Mouse (Mus musculus) G1E (cell line): Measurements from ENCODE around the gene Fgf3. TPM values are rescaled to one million over a fixed set of nuclear protein-coding genes. Genes with fewer than 3 reads are reported as not detected.

Experiments
- ATAC-seq: 2 replicates; pipeline ENCODE4 v1.8.0; 2016; ENCODE audit warnings: mild to moderate bottlenecking; ENCODE audit not compliant: insufficient number of reproducible peaks, poor library complexity, low FRiP score, severe bottlenecking; ENCODE audit errors: extremely low read depth
- DNase-seq: peaks from one replicate; pipeline ENCODE4 v3.0.0; 2012; ENCODE audit warnings: low spot score
- H3K27me3 ChIP-seq: 2 replicates; pipeline ENCODE4 v1.6.1; 2012; ENCODE audit warnings: mild to moderate bottlenecking, low read length, inconsistent platforms; ENCODE audit not compliant: insufficient read depth
- H3K36me3 ChIP-seq: replicated peaks from 2 replicates; pipeline ENCODE3; 2012; ENCODE audit warnings: mild to moderate bottlenecking, inconsistent platforms
- H3K4me1 ChIP-seq: 2 replicates; pipeline ENCODE4 v1.6.1; 2012; ENCODE audit warnings: low read depth, low read length, inconsistent platforms, mixed read lengths; ENCODE audit not compliant: insufficient read depth
- H3K4me3 ChIP-seq: 2 replicates; pipeline ENCODE4 v1.5.1; 2012; ENCODE audit warnings: low read depth, mild to moderate bottlenecking, inconsistent platforms, low read length, moderate library complexity, mixed read lengths
- H3K9me3 ChIP-seq: replicated peaks from 2 replicates; pipeline ENCODE4 v1.6.1; 2012; ENCODE audit warnings: inconsistent platforms
- CTCF ChIP-seq: IDR thresholded peaks from 2 replicates; pipeline ENCODE4 v1.5.1; 2012; ENCODE audit warnings: low read depth, low read length, inconsistent platforms, mixed read lengths
- GATA1 ChIP-seq: IDR thresholded peaks from 2 replicates; pipeline ENCODE4 v1.6.1; 2012; ENCODE audit warnings: borderline replicate concordance, low read length, inconsistent platforms, mixed read lengths
- GATA2 ChIP-seq: IDR thresholded peaks from 2 replicates; pipeline ENCODE4 v1.6.1; 2012; ENCODE audit warnings: low read depth, low read length, inconsistent platforms, borderline replicate concordance
- POLR2AphosphoS5 ChIP-seq: IDR thresholded peaks from 2 replicates; pipeline ENCODE4 v1.6.1; 2012; ENCODE audit warnings: low read depth, low read length, inconsistent platforms; ENCODE audit not compliant: insufficient replicate concordance
- TAL1 ChIP-seq: conservative IDR thresholded peaks from 2 replicates; pipeline ENCODE4 v1.6.1; 2012; ENCODE audit warnings: low read depth, low read length, inconsistent platforms, mixed read lengths
- polyA plus RNA-seq: library from polyadenylated mRNA; stranded (reverse); fragments of >175 nt; gene quantifications from 2 replicates; pipeline ENCODE4 v1.2.3, GENCODE M21; 2012
- total RNA-seq, 2 experiments: library from RNA; stranded (forward) in 1 of 2; stranded (reverse) in 1 of 2; fragments of 200-1000 nt in 1 of 2; fragments of >200 nt in 1 of 2; fragmentation: Nextera tagmentation in 1 of 2; gene quantifications; 2 replicates each; pipeline ENCODE4 v1.2.3; 2014 to 2017

The Fgf3 gene
- total and polyA plus RNA-seq, 3 experiments, result 0.68 to 14.8 (median 6.2) TPM

- TF ChIP-seq POLR2AphosphoS5 (no peak), GATA1 (no peak), TAL1 (no peak), CTCF (no peak), GATA2 (no peak)
- Histone ChIP-seq H3K4me1 (peaks cover 85% of the 10 kb centered on the region), H3K36me3 (no peaks in the 10 kb centered on the region), H3K9me3 (peaks cover 6% of the 10 kb centered on the region), H3K27me3 (no peaks in the 10 kb centered on the region), H3K4me3 (no peak overlapping the region)
- ATAC-seq (no peak), DNase-seq (no peak)
Observed at GRCm38 (mm10) chr7:144796986-144797735, 40.7 kb upstream of the Fgf3 start.

DNA sequence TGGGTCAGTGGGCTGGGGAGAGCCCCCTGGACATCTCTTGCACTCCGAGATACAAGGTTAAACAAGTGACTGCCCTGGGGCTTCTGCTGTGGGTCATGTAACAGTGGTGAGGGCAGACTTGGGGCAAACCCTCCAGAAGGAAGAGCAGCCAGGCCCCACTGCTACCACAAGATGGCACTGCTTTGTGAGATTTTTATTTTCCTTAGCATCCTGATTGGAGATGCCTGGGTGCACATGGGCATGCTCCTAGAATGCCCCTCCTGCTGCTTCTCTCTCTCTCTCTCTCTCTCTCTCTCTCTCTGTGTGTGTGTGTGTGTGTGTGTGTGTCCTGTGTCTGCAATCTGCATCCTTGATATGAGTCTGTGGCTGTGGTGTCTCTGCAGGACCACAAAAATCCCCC is 39.4 kb upstream of the Fgf3 start:
- no peak overlapping the region for H3K4me3 ChIP-seq
- DNase-seq (peak; percentile 68), ATAC-seq (no peak)
- no peaks in the 10 kb centered on the region for H3K9me3 ChIP-seq
- no peaks in the 10 kb centered on the region for H3K27me3 ChIP-seq
- H3K4me1 ChIP-seq, result peaks cover 89% of the 10 kb centered on the region
- H3K36me3 ChIP-seq, result no peaks in the 10 kb centered on the region
- TF ChIP-seq CTCF (peak; percentile 39), GATA1 (no peak), GATA2 (no peak)

DNA sequence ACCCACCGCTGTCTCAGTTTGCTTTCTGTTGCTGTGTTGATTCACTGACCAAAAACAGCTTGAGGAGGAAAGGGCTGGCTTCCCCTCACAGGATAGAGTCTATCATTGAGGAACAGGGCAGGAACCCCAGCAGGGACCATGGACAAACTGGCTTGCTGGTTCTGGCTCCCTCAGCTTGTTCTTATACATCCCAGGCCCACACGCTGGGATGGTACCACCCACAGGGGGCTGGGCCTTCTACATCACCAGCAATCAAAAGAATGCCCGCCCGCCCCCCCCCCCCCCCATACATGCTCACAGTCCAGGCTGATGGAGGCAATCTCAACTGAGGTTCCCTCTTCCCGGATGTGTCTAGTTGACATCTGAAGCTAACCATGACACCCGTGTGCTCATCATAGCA is 30.8 kb upstream of the Fgf3 start:
- ATAC-seq (no peak), DNase-seq (no peak)
- H3K36me3 ChIP-seq, result no peaks in the 10 kb centered on the region
- H3K4me3 ChIP-seq, result no peak overlapping the region
- peaks cover 91% of the 10 kb centered on the region for H3K4me1 ChIP-seq
- no peaks in the 10 kb centered on the region for H3K27me3 ChIP-seq
- TF ChIP-seq POLR2AphosphoS5 (no peak), GATA1 (no peak), TAL1 (no peak), GATA2 (no peak), CTCF (no peak)
- no peaks in the 10 kb centered on the region for H3K9me3 ChIP-seq

- TF ChIP-seq CTCF, result no peak
- TF ChIP-seq GATA1, result no peak
- TF ChIP-seq TAL1, result peak; percentile 82
- no peak for TF ChIP-seq POLR2AphosphoS5
- TF ChIP-seq GATA2, result no peak
- peak overlapping the region; percentile 7; the same call in 1 of the 2 replicates for H3K4me3 ChIP-seq
- H3K36me3 ChIP-seq, result no peaks in the 10 kb centered on the region
- ATAC-seq, result peak; percentile 66
- H3K4me1 ChIP-seq, result peaks cover 91% of the 10 kb centered on the region
- H3K9me3 ChIP-seq, result no peaks in the 10 kb centered on the region
- no peaks in the 10 kb centered on the region for H3K27me3 ChIP-seq
- peak; percentile 25 for DNase-seq
Observed at GRCm38 (mm10) chr7:144807976-144808577, 29.8 kb upstream of the Fgf3 start.

- H3K36me3 ChIP-seq, result no peaks in the 10 kb centered on the region
- H3K4me1 ChIP-seq, result peaks cover 95% of the 10 kb centered on the region
- ATAC-seq (peak; percentile 10; the same call in 1 of the 2 replicates), DNase-seq (no peak)
- H3K9me3 ChIP-seq, result no peaks in the 10 kb centered on the region
- TF ChIP-seq POLR2AphosphoS5 (no peak), GATA1 (no peak), GATA2 (no peak), CTCF (no peak), TAL1 (no peak)
- H3K27me3 ChIP-seq, result no peaks in the 10 kb centered on the region
- peak overlapping the region; percentile 54; the same call in 1 of the 2 replicates for H3K4me3 ChIP-seq
Observed at GRCm38 (mm10) chr7:144811521-144811920, 26.4 kb upstream of the Fgf3 start.

DNA sequence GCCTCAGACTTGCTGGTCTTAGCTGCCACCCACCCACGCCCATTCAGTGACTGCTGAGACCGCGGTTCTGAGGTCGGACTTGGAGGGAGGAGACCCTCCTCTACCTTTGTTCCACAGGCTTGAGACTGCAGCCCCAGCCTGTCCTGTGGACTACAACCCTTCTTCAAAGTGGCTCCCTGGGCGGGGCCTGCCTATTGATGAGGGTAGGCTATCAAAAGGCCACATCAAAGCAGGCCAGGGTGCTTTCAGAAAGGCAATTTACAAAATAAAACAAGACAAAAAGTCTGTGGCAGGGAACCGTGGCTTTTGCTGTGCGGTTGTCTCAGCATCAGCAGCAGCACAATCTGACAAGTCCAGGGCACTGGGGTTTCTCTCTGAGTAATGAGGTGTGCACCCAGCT is 16.0 kb upstream of the Fgf3 start:
- H3K9me3 ChIP-seq, result peaks cover 15% of the 10 kb centered on the region
- no peak overlapping the region for H3K4me3 ChIP-seq
- DNase-seq (no peak), ATAC-seq (no peak)
- TF ChIP-seq TAL1 (no peak), POLR2AphosphoS5 (no peak), GATA1 (no peak), CTCF (no peak), GATA2 (no peak)
- H3K4me1 ChIP-seq, result peaks cover 16% of the 10 kb centered on the region
- H3K27me3 ChIP-seq, result peaks cover 55% of the 10 kb centered on the region
- H3K36me3 ChIP-seq, result no peaks in the 10 kb centered on the region

DNA sequence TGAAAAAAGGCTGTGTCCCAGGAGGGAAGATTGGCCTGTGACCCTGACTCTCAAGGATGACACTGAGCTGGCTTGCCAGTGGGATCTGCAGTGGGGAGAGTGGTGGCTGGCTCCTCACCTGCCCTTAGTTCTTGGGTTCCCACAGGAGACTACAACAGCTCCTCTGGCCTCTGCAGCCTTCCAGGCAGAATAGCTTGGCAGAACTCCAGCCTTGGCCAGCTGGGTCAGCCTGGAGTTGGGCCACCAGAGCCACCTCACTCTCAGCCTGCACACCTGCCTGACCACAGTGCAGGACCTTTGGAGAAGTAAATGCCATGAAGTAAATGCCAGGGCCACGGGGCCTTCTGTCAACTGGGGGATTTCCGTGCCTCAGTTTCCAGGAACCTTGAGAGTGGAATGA is 13.9 kb upstream of the Fgf3 start:
- no peak for ATAC-seq
- Histone ChIP-seq H3K4me3 (no peak overlapping the region), H3K27me3 (peaks cover 75% of the 10 kb centered on the region), H3K9me3 (peaks cover 2% of the 10 kb centered on the region), H3K4me1 (peaks cover 14% of the 10 kb centered on the region), H3K36me3 (no peaks in the 10 kb centered on the region)
- no peak for DNase-seq
- TF ChIP-seq TAL1 (no peak), CTCF (no peak), GATA2 (no peak), GATA1 (no peak), POLR2AphosphoS5 (no peak)
